Mouse (Mus musculus) hindbrain, embryonic 12.5 days (tissue): ENCODE measurements at regions not wholly inside any gene's neighbourhood (a gene's known extent, or its start where the extent isn't known, plus 50 kb on each side); places are given as distances from the start of the nearest gene placed in this dataset.

Experiments
- ATAC-seq: fragments of 200-750 bp; cut with Nextera tagmentation; 2 replicates; pipeline ENCODE4 v1.8.0; 2017; ENCODE audit warnings: moderate TSS enrichment; ENCODE audit not compliant: low FRiP score
- H3K27ac ChIP-seq: fragments of 300-500 bp; sonication (generic); 2 replicates; pipeline ENCODE4 v1.5.1; 2016; ENCODE audit warnings: mild to moderate bottlenecking
- H3K27me3 ChIP-seq: fragments of 300-500 bp; sonication (generic); 2 replicates; pipeline ENCODE4 v1.6.1; 2016; ENCODE audit warnings: mild to moderate bottlenecking
- H3K36me3 ChIP-seq: fragments of 300-500 bp; sonication (generic); 2 replicates; pipeline ENCODE4 v1.6.1; 2016; ENCODE audit warnings: mild to moderate bottlenecking
- H3K4me1 ChIP-seq: fragments of 300-500 bp; sonication (generic); 2 replicates; pipeline ENCODE4 v1.6.1; 2016
- H3K4me2 ChIP-seq: fragments of 300-500 bp; sonication (generic); replicated peaks from 2 replicates; pipeline ENCODE4 v1.6.1; 2016; ENCODE audit warnings: mild to moderate bottlenecking
- H3K4me3 ChIP-seq: fragments of 300-500 bp; sonication (generic); 2 replicates; pipeline ENCODE4 v1.5.1; 2016; ENCODE audit warnings: mild to moderate bottlenecking
- H3K9ac ChIP-seq: fragments of 300-500 bp; sonication (generic); 2 replicates; pipeline ENCODE4 v1.6.1; 2016; ENCODE audit warnings: mild to moderate bottlenecking, moderate library complexity
- H3K9me3 ChIP-seq: fragments of 300-500 bp; sonication (generic); replicated peaks from 2 replicates; pipeline ENCODE4 v1.6.1; 2016; ENCODE audit warnings: mild to moderate bottlenecking
- WGBS: fragments of 180-500 bp; shearing (Covaris S2); methylation state at CpG from one replicate; pipeline ENCODE4 v1.1.7; 2016; 5-methylcytosine and 5-hydroxymethylcytosine counted together

DNA sequence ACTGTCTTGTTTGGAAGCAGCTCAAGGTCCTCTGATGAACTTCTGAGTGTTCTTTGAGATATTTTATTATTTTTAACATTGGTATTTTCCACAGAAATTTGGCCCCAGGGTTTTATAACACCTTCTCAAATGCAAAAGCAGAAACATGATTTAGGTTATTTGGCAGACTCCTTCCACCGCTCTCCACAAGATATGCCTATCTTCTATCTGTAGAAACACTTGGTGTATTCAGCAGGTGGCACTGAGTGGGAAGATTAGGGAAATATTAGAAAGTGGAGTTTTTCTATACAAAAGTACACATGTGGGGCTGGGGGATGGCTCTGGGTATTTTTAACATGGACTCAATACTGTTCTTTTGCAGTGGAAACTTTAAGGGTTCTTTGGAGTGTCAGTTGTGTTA, 475.3 kb downstream of the Dach1 start:
- Histone ChIP-seq H3K4me3 (no peak overlapping the region), H3K36me3 (no peaks in the 10 kb centered on the region), H3K4me1 (no peaks in the 10 kb centered on the region), H3K9me3 (no peaks in the 10 kb centered on the region), H3K4me2 (no peak overlapping the region), H3K27me3 (no peaks in the 10 kb centered on the region), H3K27ac (no peak overlapping the region), H3K9ac (no peak overlapping the region)
- 100% methylated on average over 1 of the region's 1 CpGs for WGBS
- no peak for ATAC-seq

DNA sequence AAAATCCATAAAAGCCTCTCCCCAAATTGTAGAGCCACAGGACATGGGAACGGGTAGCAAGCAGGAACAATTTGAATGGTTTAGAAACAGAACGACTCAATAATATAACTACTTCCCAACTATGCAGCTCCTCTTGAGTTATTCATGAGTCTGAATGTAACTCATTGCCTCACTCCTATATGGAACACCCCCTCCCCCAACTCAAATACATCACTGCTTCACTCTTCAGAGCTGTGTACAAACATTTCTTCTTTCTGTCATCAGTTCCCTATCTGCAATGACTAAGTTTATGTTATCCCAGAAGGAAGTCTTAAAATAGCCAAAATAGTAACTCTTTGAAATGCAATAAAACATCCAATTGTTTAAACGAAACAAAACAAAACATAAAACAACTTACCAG, 484.9 kb downstream of the Dach1 start:
- H3K27me3 ChIP-seq, result no peaks in the 10 kb centered on the region
- ATAC-seq, result no peak

DNA sequence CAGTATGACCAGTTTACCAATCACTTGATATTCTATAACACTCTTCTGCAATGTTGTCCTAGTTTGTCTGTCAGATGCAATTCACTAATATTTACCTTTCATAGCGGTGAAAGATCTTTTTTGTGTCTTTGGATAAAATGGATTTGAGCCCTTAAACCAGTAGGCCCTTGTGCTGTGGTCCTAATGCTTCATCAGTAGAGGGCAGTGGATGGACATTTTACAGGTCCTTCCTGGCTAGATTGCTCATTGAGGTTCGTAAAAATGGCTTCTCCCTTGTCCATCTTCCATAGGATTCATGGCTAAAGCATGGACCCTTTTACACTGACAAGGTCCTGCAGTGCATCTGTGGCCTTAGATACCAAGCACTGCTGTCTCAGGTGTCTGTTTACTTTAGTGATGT, 501.8 kb downstream of the Dach1 start:
- H3K4me2 ChIP-seq, result no peak overlapping the region
- no peaks in the 10 kb centered on the region for H3K9me3 ChIP-seq
- H3K4me3 ChIP-seq, result no peak overlapping the region
- H3K9ac ChIP-seq, result no peak overlapping the region
- 77% methylated on average over 2 of the region's 2 CpGs for WGBS
- H3K36me3 ChIP-seq, result no peaks in the 10 kb centered on the region
- no peak overlapping the region for H3K27ac ChIP-seq
- H3K4me1 ChIP-seq, result no peaks in the 10 kb centered on the region
- H3K27me3 ChIP-seq, result no peaks in the 10 kb centered on the region
- ATAC-seq, result no peak

More for the DNA sequence above, 484.9 kb downstream of the Dach1 start:
- Histone ChIP-seq H3K27ac (no peak overlapping the region), H3K4me2 (no peak overlapping the region), H3K4me1 (no peaks in the 10 kb centered on the region), H3K9ac (no peak overlapping the region), H3K36me3 (no peaks in the 10 kb centered on the region), H3K9me3 (no peaks in the 10 kb centered on the region), H3K4me3 (no peak overlapping the region)
- 86% methylated on average over 3 of the region's 3 CpGs for WGBS

DNA sequence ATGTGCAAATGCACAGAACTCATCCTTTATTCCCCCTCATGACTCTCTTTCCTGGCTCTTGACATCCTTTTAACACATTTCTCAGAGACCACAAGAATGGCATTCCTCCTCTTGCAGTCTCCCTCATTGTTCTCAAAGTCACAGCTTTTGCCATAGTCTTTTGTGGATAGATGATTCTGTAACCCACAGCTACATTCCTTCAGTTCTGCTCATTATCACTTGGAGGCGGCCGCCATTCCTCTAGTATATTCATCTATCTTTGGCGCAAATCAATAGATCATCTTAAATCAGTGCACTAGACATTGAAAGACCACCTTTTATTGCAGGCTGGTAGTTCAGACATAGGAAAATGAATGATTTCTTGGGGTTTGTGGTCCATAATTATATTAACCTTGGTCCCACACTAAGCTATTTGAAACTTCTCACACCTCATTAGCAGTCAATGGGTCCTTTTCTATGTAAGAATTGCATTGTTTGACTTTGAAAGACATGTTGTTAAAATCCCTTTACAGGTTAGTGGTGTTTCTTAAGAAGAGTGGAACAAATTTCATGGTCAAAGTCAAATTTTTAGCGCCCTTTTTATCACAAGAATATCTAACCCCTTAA, 531.3 kb downstream of the Dach1 start:
- ATAC-seq, result peak; percentile 52; the same call in 1 of the 2 replicates
- Histone ChIP-seq H3K4me3 (no peak overlapping the region), H3K27me3 (no peaks in the 10 kb centered on the region), H3K9ac (no peak overlapping the region), H3K9me3 (no peaks in the 10 kb centered on the region), H3K4me2 (no peak overlapping the region), H3K4me1 (no peaks in the 10 kb centered on the region), H3K36me3 (no peaks in the 10 kb centered on the region), H3K27ac (no peak overlapping the region; the same call in 1 of the 2 replicates)
- WGBS, result 37% methylated on average over 4 of the region's 4 CpGs

DNA sequence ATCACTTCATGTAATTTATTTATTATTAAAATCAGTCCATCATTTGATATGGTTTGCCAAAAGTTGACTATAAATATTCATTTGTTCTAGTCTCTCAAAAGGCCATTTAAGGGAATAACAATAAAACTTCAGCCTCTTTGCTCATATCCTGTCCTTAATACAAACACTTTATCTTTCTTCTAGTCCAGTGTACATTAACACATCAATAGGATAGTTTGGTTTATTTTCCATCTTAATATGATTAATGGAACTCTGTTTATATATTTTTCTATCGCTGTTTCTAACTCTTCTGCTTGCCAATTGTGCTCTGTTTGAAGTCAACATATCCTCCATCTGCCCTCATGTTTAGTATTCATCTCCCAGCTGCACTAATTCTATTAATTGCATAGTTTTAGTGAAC, 558.1 kb downstream of the Dach1 start:
- no peak overlapping the region for H3K27ac ChIP-seq
- no peaks in the 10 kb centered on the region for H3K27me3 ChIP-seq
- H3K9me3 ChIP-seq, result no peaks in the 10 kb centered on the region
- no peak for ATAC-seq
- H3K36me3 ChIP-seq, result no peaks in the 10 kb centered on the region
- no peaks in the 10 kb centered on the region for H3K4me1 ChIP-seq
- H3K4me3 ChIP-seq, result no peak overlapping the region
- H3K4me2 ChIP-seq, result no peak overlapping the region
- no peak overlapping the region for H3K9ac ChIP-seq
- 85% methylated on average over 1 of the region's 1 CpGs for WGBS

DNA sequence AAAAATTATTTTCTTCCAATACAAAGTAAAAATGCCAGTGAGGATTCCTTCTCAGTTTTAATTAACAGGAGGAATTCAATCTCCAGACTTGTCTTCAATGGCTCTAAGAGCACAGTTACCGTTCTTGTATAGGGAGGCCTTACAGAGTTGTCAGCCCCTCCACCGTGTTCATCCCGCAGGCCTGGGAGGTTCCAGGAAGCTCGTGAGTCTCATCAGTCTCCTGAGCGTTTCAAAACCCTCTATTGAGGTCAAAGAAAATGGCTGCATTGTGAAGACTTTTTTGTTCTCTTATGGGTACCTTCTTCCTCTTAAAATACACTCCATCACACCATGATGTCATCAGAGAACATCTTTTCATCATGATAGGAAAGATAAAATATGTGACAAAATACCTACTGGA, 572.9 kb downstream of the Dach1 start:
- Histone ChIP-seq H3K27ac (no peak overlapping the region), H3K36me3 (no peaks in the 10 kb centered on the region), H3K4me2 (no peak overlapping the region), H3K27me3 (no peaks in the 10 kb centered on the region), H3K9me3 (no peaks in the 10 kb centered on the region), H3K4me1 (no peaks in the 10 kb centered on the region), H3K9ac (no peak overlapping the region), H3K4me3 (no peak overlapping the region)
- ATAC-seq, result peak; percentile 46; the same call in 1 of the 2 replicates
- 25% methylated on average over 5 of the region's 5 CpGs for WGBS

DNA sequence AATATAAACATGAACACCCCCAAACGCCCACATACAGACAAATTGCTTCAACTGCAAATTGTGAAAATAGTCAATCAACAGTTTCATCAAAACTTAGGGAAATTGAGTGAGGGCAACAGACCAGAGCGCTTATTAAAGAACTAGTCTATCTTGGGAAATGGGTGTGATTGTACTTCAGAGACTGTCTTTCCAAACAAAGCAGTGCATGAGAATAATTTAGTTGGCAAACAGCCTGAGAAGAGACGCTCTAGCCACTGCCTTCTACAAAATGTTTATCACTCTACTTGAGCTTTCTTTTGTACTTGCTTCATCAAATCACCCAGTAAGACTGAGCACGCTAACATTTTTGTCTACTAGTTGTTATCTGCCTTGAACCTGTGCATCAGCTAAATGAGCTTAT, 581.0 kb downstream of the Dach1 start:
- Histone ChIP-seq H3K9ac (no peak overlapping the region), H3K9me3 (no peaks in the 10 kb centered on the region), H3K27me3 (no peaks in the 10 kb centered on the region), H3K4me2 (no peak overlapping the region; the same call in 1 of the 2 replicates), H3K4me1 (peaks cover 6% of the 10 kb centered on the region), H3K27ac (0 out of 2 replicates have a peak overlapping the region, but pooled peaks have one; percentile 17), H3K36me3 (no peaks in the 10 kb centered on the region), H3K4me3 (no peak overlapping the region)
- ATAC-seq, result peak; percentile 33; the same call in 1 of the 2 replicates
- 64% methylated on average over 4 of the region's 4 CpGs for WGBS

DNA sequence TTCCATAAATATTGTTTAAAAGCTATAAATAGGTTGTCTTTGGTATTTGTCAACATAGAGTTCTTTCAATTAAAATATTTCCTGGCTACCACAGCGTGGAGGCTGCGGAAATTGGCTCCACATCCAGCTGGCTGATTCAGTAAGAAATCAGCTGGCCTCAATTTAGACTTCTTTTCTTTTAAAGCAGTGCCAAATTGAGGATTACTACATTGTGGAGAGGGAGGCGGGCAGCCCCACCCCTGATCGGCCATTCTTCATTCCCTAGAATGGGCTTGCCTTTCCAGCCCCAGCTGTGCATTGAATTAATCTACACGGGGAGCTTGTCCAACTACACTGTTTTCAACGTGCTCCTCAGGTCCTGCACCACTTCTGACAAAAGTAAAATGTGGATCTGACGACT, 581.4 kb downstream of the Dach1 start:
- Histone ChIP-seq H3K9ac (no peak overlapping the region), H3K4me2 (no peak overlapping the region; the same call in 1 of the 2 replicates), H3K27me3 (no peaks in the 10 kb centered on the region), H3K4me3 (no peak overlapping the region), H3K27ac (0 out of 2 replicates have a peak overlapping the region, but pooled peaks have one; percentile 17), H3K36me3 (no peaks in the 10 kb centered on the region), H3K9me3 (no peaks in the 10 kb centered on the region), H3K4me1 (peaks cover 6% of the 10 kb centered on the region)
- WGBS, result 21% methylated on average over 7 of the region's 7 CpGs
- ATAC-seq, result peak; percentile 85

DNA sequence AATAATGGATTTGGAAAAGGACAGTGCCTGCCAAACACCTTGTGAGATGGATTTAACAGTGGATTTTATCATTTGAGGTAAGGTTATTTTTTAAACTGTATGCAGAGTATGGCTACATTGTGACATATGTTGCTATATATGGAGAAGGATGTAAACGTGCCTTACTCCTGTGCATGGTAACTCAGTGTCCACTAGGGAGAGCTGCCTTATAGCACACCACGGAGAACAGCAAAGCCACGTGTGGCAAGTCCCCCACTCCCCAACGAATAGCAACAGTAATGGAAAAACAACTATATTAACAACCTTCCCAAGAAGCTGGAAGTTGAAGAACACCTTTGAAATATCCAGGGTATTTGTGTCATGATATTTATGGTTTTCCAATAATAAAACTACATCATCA, 582.6 kb downstream of the Dach1 start:
- Histone ChIP-seq H3K9ac (no peak overlapping the region), H3K4me2 (no peak overlapping the region), H3K36me3 (no peaks in the 10 kb centered on the region), H3K27me3 (no peaks in the 10 kb centered on the region), H3K27ac (no peak overlapping the region), H3K4me1 (peaks cover 6% of the 10 kb centered on the region), H3K4me3 (no peak overlapping the region), H3K9me3 (no peaks in the 10 kb centered on the region)
- 16% methylated on average over 4 of the region's 4 CpGs for WGBS
- ATAC-seq, result peak; percentile 63

DNA sequence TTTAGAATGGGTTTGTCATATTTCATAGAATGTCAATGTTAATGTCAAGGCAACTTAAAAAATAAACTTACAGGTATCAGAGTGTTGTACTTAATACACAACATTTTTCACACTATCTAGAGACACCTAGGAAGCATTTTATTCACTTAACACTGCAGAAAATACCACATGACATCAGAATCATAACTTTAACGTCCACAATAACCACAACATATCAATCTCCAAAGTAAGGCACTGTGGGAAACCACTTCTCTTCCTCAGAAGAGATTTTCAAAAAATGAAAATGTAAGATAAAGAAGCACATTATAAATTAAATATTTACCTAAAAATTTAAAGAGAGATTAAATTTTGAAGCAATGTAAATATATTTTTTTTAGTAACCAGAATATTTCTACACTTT, 599.3 kb downstream of the Dach1 start:
- no peak overlapping the region for H3K27ac ChIP-seq
- H3K4me3 ChIP-seq, result no peak overlapping the region
- no peaks in the 10 kb centered on the region for H3K4me1 ChIP-seq
- H3K27me3 ChIP-seq, result no peaks in the 10 kb centered on the region
- H3K36me3 ChIP-seq, result no peaks in the 10 kb centered on the region
- H3K9ac ChIP-seq, result no peak overlapping the region
- ATAC-seq, result no peak
- H3K9me3 ChIP-seq, result no peaks in the 10 kb centered on the region
- no peak overlapping the region for H3K4me2 ChIP-seq
- 85% methylated on average over 1 of the region's 1 CpGs for WGBS

DNA sequence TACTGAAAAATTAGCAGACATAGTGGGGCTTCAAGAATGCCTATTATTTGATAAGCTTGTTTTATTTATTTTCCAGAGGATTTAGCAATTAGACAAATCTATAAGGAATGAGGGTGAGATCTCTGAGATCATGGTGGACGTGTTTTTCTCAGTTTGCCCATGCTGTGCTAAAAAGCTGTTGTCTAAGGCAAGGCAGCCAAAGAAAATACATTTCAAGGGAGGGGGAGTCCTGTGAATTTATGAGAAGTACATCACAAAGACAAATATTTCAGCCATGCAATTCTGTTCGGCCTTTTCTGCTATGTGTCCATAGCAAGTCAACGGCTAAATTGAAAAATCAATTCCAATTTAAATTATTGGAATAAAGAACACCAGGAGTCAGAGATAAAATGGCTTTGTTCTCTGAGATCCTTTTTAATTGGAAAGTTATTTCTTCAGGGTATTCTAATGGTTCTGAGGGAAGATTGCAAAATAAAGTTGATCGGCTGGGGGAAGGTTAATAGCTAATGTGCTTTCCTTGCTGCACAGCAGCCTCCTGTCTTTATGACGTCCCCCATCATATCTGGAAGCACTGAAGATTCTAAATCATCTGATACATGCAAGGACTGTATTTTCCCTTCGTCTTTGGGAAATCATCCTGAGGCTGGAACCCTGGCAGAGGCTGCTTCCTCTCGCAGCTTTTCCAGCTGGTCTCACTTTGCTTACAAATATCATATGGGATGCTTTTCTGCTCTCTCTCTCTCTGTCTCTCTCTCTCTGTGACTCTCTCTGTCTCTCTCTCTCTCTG, 609.3 kb downstream of the Dach1 start:
- 27% methylated on average over 7 of the region's 7 CpGs for WGBS
- H3K9ac ChIP-seq, result no peak overlapping the region
- no peak overlapping the region for H3K4me2 ChIP-seq
- no peaks in the 10 kb centered on the region for H3K9me3 ChIP-seq
- H3K4me3 ChIP-seq, result no peak overlapping the region
- H3K27me3 ChIP-seq, result no peaks in the 10 kb centered on the region
- no peak overlapping the region for H3K27ac ChIP-seq
- no peak for ATAC-seq
- 0 out of 2 replicates have a peak, but pooled peaks cover 4% of the 10 kb centered on the region for H3K4me1 ChIP-seq
- no peaks in the 10 kb centered on the region for H3K36me3 ChIP-seq

DNA sequence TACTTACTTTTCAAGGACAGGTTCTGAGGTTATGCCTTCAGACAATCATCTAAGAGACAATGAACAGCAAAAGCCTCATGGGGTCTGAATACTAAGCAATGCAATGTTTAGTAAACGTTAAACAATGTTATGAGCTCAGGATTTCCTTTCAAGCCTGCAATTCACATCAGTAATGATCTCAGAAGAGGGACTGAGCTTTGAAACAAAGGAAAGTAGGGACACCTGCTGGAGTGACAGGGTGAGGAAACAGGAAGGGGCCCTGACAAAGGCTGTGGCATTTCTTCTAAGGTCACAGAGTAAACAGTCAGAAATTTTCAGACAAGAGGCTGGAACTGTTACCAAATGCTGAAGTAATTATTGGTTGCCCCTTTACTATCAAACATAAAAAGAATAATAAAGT, 610.0 kb downstream of the Dach1 start:
- ATAC-seq, result 0 out of 2 replicates have a peak, but pooled peaks have one; percentile 54

More for the DNA sequence above, 610.0 kb downstream of the Dach1 start:
- H3K4me2 ChIP-seq, result no peak overlapping the region
- WGBS, result 2% methylated on average over 1 of the region's 1 CpGs
- no peak overlapping the region for H3K9ac ChIP-seq
- no peak overlapping the region for H3K27ac ChIP-seq
- H3K27me3 ChIP-seq, result no peaks in the 10 kb centered on the region
- H3K4me1 ChIP-seq, result 0 out of 2 replicates have a peak, but pooled peaks cover 4% of the 10 kb centered on the region
- no peaks in the 10 kb centered on the region for H3K9me3 ChIP-seq
- no peak overlapping the region for H3K4me3 ChIP-seq
- H3K36me3 ChIP-seq, result no peaks in the 10 kb centered on the region
